In the genomic region with DNA sequence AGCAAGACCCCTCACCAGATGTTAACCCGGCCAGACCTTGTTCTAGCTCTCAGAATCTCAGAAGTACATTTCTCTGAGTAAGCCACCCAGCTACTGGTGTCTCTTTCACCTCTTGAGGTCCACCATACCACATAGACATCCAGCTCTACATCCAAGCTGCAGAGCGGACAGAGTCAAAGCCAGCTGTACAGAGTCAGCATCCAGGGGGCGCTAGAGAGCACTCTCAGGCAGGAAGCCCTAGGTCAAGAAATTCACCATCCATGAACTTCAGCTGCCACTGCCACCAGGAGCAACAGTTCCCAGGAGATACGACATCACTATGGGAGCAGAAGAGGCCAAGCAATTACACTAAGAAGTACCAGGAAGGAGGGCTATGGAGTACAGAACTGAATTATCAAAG, we compare ENCODE assay signal across 9 mouse cellular contexts.
DNase-seq lines count a peak whose midpoint lies in the region; ATAC-seq and TF ChIP-seq lines count a peak whose summit lies in the region.
"Had no signal": no experiment of that assay in that cellular context is flagged by ENCODE, and none has a peak within 500 bp of the region (broad histone marks: within the 10 kb centered on the region; RNA-seq: fewer than 3 reads in every experiment).

No protein-coding gene starts in this region.

- no peak overlapping the region for H3K27ac ChIP-seq in kidney, embryonic 14.5 days (ENCODE audit: low read depth, low read length)
- H3K27ac ChIP-seq in liver, embryonic 14.5 days = no peak overlapping the region
- H3K27ac ChIP-seq: midbrain, embryonic 12.5 days had no signal

- H3K27me3 ChIP-seq in kidney, embryonic 14.5 days (ENCODE audit: control insufficient read depth, insufficient read depth, low read length) = no peaks in the 10 kb centered on the region
- H3K27me3 ChIP-seq in liver, embryonic 14.5 days (ENCODE audit: control insufficient read depth, insufficient read depth, low read length) = no peaks in the 10 kb centered on the region
- H3K27me3 ChIP-seq: midbrain, embryonic 12.5 days had no signal

- H3K4me1 ChIP-seq in kidney, embryonic 14.5 days (ENCODE audit: control insufficient read depth, insufficient read depth, low read length) = no peaks in the 10 kb centered on the region
- H3K4me1 ChIP-seq in liver, embryonic 14.5 days (replicated peaks; ENCODE audit: control insufficient read depth in 2 of 2, insufficient read depth in 2 of 2, low read length in 1 of 2) = no peaks in the 10 kb centered on the region
- H3K4me1 ChIP-seq: midbrain, embryonic 12.5 days had no signal

- peak; percentile 89 for TF ChIP-seq CTCF in liver, embryonic 14.5 days (IDR thresholded peaks at IDR 0.05; ENCODE audit: low read depth)

- ATAC-seq in kidney, embryonic 14.5 days (ENCODE audit: low FRiP score, low TSS enrichment) = no peak
- ATAC-seq in liver, embryonic 14.5 days (ENCODE audit: insufficient read depth) = no peak

- DNase-seq in kidney, adult 18-20 months = peak; percentile 60
- DNase-seq in CD4-positive helper T cell, adult 2 months (ENCODE audit: low read depth, low spot score) = peak; percentile 17
- DNase-seq in NIH3T3 (ENCODE audit: low read depth) = peak; percentile 43
- DNase-seq in embryo, embryonic 9.5 days (ENCODE audit: extremely low spot score) = peak; percentile 38
- peak in 1 of 3 experiments; percentile 9 for DNase-seq in liver, embryonic 14.5 days (ENCODE audit: low read depth in 3 of 3, low spot score in 3 of 3)
- DNase-seq in testis, postnatal 10 days (ENCODE audit: low spot score) = peak; percentile 66
- DNase-seq in left cerebral cortex, adult 8-10 months (ENCODE audit: low spot score in 2 of 2) = no peak

- H3K9me3 ChIP-seq in kidney, embryonic 14.5 days (ENCODE audit: control insufficient read depth, low read length) = no peaks in the 10 kb centered on the region
- H3K9me3 ChIP-seq in liver, embryonic 14.5 days (ENCODE audit: control insufficient read depth, low read length) = no peaks in the 10 kb centered on the region
- H3K9me3 ChIP-seq: midbrain, embryonic 12.5 days had no signal

- no peak for TF ChIP-seq EP300 in liver, embryonic 14.5 days (IDR thresholded peaks at IDR 0.05; ENCODE audit: low read depth)

- 56% methylated on average over 4 of the region's 4 CpGs for WGBS in kidney, embryonic 14.5 days
- WGBS in liver, embryonic 14.5 days (ENCODE audit: insufficient replicate concordance) = 39% methylated on average over 4 of the region's 4 CpGs

- H3K4me3 ChIP-seq in kidney, embryonic 14.5 days (ENCODE audit: low read length) = no peak overlapping the region
- H3K4me3 ChIP-seq in liver, embryonic 14.5 days (ENCODE audit: insufficient read depth in 1 of 2, low read depth in 2 of 2, low read length in 2 of 2) = no peak overlapping the region
- H3K4me3 ChIP-seq: midbrain, embryonic 12.5 days had no signal

- H3K9ac ChIP-seq in kidney, embryonic 14.5 days (ENCODE audit: low read depth, low read length) = no peak overlapping the region
- no peak overlapping the region for H3K9ac ChIP-seq in liver, embryonic 14.5 days (replicated peaks)
- H3K9ac ChIP-seq: midbrain, embryonic 12.5 days had no signal

- H3K36me3 ChIP-seq in kidney, embryonic 14.5 days (ENCODE audit: control insufficient read depth, insufficient read depth, low read length) = no peaks in the 10 kb centered on the region
- no peaks in the 10 kb centered on the region for H3K36me3 ChIP-seq in liver, embryonic 14.5 days (replicated peaks; ENCODE audit: control insufficient read depth, insufficient read depth, low read depth)
- H3K36me3 ChIP-seq: midbrain, embryonic 12.5 days had no signal

- no peak overlapping the region for H3K4me2 ChIP-seq in kidney, embryonic 14.5 days (replicated peaks; ENCODE audit: low read depth, low read length)
- no peak overlapping the region for H3K4me2 ChIP-seq in liver, embryonic 14.5 days (ENCODE audit: low read depth)
- H3K4me2 ChIP-seq: midbrain, embryonic 12.5 days had no signal

Comparison
In these comparisons a context has a peak if more than half of its experiments do, and no peak if none do; other contexts are left out.
1. DNase-seq: peak in kidney, adult 18-20 months (single experiment), CD4-positive helper T cell, adult 2 months (single experiment), NIH3T3 (single experiment), embryo, embryonic 9.5 days (single experiment) and testis, postnatal 10 days (single experiment); none in left cerebral cortex, adult 8-10 months (0 of 2).